Mouse (Mus musculus): ENCODE data around the gene Ror2.

GRCm38 (mm10) chr13:53117921-53118320 lies 168.0 kb downstream of the Ror2 start:
- TF ChIP-seq CTCF (IDR thresholded peaks at IDR 0.05; ENCODE audit: control insufficient read depth, insufficient read depth, insufficient replicate concordance, low read depth, low read length): no peak
- no peak for TF ChIP-seq POLR2A (IDR thresholded peaks at IDR 0.05; ENCODE audit: control insufficient read depth, low read depth, low read length)
